Mouse (Mus musculus) fat pad, adult 2 months (tissue): Measurements from ENCODE around the gene Fanci.

Experiments used
- DNase-seq: peaks from one replicate; pipeline ENCODE4 v3.0.0-alpha.2; 2011; ENCODE audit warnings: low read depth, low spot score; ENCODE audit errors: extremely low read depth

Gene Fanci

GRCm38 (mm10) chr7:79387140-79387539 is 4.6 kb upstream of the Fanci start:
- no peak for DNase-seq

- DNase-seq, result no peak
These were observed 3.7 kb upstream of the Fanci start for GRCm38 (mm10) chr7:79387991-79388390.

- DNase-seq, result no peak
These were observed 3.0 kb upstream of the Fanci start for GRCm38 (mm10) chr7:79388671-79389206.

- DNase-seq, result no peak
These were observed 1.5 kb upstream of the Fanci start for GRCm38 (mm10) chr7:79390141-79390708.

GRCm38 (mm10) chr7:79391471-79391870 is 258 bp upstream of the Fanci start:
- no peak for DNase-seq

GRCm38 (mm10) chr7:79392860-79393513 is 1.3 kb downstream of the Fanci start:
- no peak for DNase-seq

GRCm38 (mm10) chr7:79393924-79394323 is 2.2 kb downstream of the Fanci start:
- no peak for DNase-seq

GRCm38 (mm10) chr7:79394666-79395065 is 2.9 kb downstream of the Fanci start:
- no peak for DNase-seq

- no peak for DNase-seq
These were observed 3.5 kb downstream of the Fanci start for GRCm38 (mm10) chr7:79395186-79395585.

GRCm38 (mm10) chr7:79397446-79397963 is 5.8 kb downstream of the Fanci start:
- no peak for DNase-seq

- DNase-seq, result no peak
These were observed 6.7 kb downstream of the Fanci start for GRCm38 (mm10) chr7:79398426-79398825.

- DNase-seq, result no peak
These were observed 7.2 kb downstream of the Fanci start for GRCm38 (mm10) chr7:79398971-79399370.

GRCm38 (mm10) chr7:79400296-79400695 is 8.6 kb downstream of the Fanci start:
- no peak for DNase-seq

- no peak for DNase-seq
These were observed 23.0 kb downstream of the Fanci start for GRCm38 (mm10) chr7:79414449-79415375.

- DNase-seq, result no peak
These were observed 28.2 kb downstream of the Fanci start for GRCm38 (mm10) chr7:79419950-79420349.

GRCm38 (mm10) chr7:79422876-79423275 is 31.1 kb downstream of the Fanci start:
- no peak for DNase-seq

- DNase-seq, result no peak
These were observed 34.1 kb downstream of the Fanci start for GRCm38 (mm10) chr7:79425804-79426203.

- no peak for DNase-seq
These were observed 36.5 kb downstream of the Fanci start for GRCm38 (mm10) chr7:79428243-79428642.

GRCm38 (mm10) chr7:79440035-79440434 is 48.3 kb downstream of the Fanci start:
- DNase-seq, result no peak

GRCm38 (mm10) chr7:79447048-79447447 is 55.3 kb downstream of the Fanci start:
- no peak for DNase-seq

GRCm38 (mm10) chr7:79447486-79447885 is 55.8 kb downstream of the Fanci start:
- no peak for DNase-seq
